In the genomic region with DNA sequence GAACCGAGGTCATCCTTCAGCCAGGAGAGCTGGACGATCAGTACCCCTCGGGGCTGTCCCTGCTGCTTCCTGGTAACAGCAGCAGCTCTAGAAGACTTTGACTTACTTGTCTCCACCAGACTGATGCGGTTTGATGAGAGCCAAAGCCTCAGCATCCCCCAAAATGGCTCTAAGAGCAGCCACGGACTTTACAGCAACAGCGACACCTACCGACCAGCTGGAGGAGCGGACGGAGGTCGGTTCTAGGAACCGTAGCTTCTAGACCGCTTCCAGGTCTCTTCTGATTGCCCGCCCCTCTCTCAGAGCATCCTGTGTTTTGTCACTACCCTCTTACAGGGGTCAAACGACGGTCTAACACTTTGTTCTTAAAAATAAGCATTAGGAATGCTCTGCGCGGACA, we compare ENCODE assay signal across 8 mouse cellular contexts. TPM values are rescaled to one million over a fixed set of nuclear protein-coding genes. Genes with fewer than 3 reads are reported as not detected.
DNase-seq lines count a peak whose midpoint lies in the region; ATAC-seq and TF ChIP-seq lines count a peak whose summit lies in the region.

No protein-coding gene starts in this region.

- H3K27me3 ChIP-seq in E14TG2a.4 (ENCODE audit: insufficient read depth, low read length): peaks cover 13% of the 10 kb centered on the region
- no peaks in the 10 kb centered on the region for H3K27me3 ChIP-seq in embryonic facial prominence, embryonic 15.5 days
- H3K27me3 ChIP-seq in heart, embryonic 13.5 days (replicated peaks): peaks cover 23% of the 10 kb centered on the region

- no peak overlapping the region for H3K4me2 ChIP-seq in embryonic facial prominence, embryonic 15.5 days (replicated peaks)
- H3K4me2 ChIP-seq in heart, embryonic 13.5 days: peak overlapping the region; percentile 46

- no peak for TF ChIP-seq POLR2A in bone marrow, adult 2 months (IDR thresholded peaks at IDR 0.05; ENCODE audit: borderline replicate concordance, control insufficient read depth, low read depth, low read length)

- H3K9ac ChIP-seq in embryonic facial prominence, embryonic 15.5 days: no peak overlapping the region
- H3K9ac ChIP-seq in heart, embryonic 13.5 days: no peak overlapping the region; the same call in 1 of the 2 replicates

- peak; percentile 87 for DNase-seq in kidney, postnatal 10 days
- DNase-seq in lung, postnatal 10 days: peak; percentile 80
- DNase-seq in retina, embryonic 14.5 days (ENCODE audit: low spot score): peak; percentile 95
- DNase-seq in thymus, postnatal 4 days: peak; percentile 91

- 0 out of 2 replicates have a peak, but pooled peaks have one; percentile 15 for ATAC-seq in embryonic facial prominence, embryonic 15.5 days (ENCODE audit: insufficient number of reproducible peaks, low FRiP score, low TSS enrichment, low read depth)
- ATAC-seq in heart, embryonic 13.5 days (ENCODE audit: extremely low read depth, insufficient number of reproducible peaks, low FRiP score, low TSS enrichment): no peak

- H3K27ac ChIP-seq in bone marrow, adult 2 months (ENCODE audit: control insufficient read depth, insufficient read depth, low read depth, low read length, poor library complexity): no peak overlapping the region
- no peak overlapping the region for H3K27ac ChIP-seq in embryonic facial prominence, embryonic 15.5 days (replicated peaks)
- no peak overlapping the region for H3K27ac ChIP-seq in heart, embryonic 13.5 days (replicated peaks)

- no peaks in the 10 kb centered on the region for H3K36me3 ChIP-seq in E14TG2a.4 (ENCODE audit: insufficient read depth, low read length)
- H3K36me3 ChIP-seq in embryonic facial prominence, embryonic 15.5 days: no peaks in the 10 kb centered on the region
- H3K36me3 ChIP-seq in heart, embryonic 13.5 days: no peaks in the 10 kb centered on the region

- TF ChIP-seq CTCF in E14TG2a.4 (conservative IDR thresholded peaks at IDR 0.05; ENCODE audit: low read length): peak; percentile 80
- peak; percentile 95 for TF ChIP-seq CTCF in bone marrow, adult 2 months (IDR thresholded peaks at IDR 0.05; ENCODE audit: control insufficient read depth, insufficient read depth, low read length)

- H3K9me3 ChIP-seq in E14TG2a.4 (ENCODE audit: low read length): no peaks in the 10 kb centered on the region
- H3K9me3 ChIP-seq in embryonic facial prominence, embryonic 15.5 days (replicated peaks): no peaks in the 10 kb centered on the region
- no peaks in the 10 kb centered on the region for H3K9me3 ChIP-seq in heart, embryonic 13.5 days

- no peak overlapping the region for H3K4me3 ChIP-seq in E14TG2a.4 (replicated peaks; ENCODE audit: low read length)
- no peak overlapping the region for H3K4me3 ChIP-seq in bone marrow, adult 2 months (replicated peaks; ENCODE audit: control insufficient read depth, low read depth, low read length)
- H3K4me3 ChIP-seq in embryonic facial prominence, embryonic 15.5 days (replicated peaks): no peak overlapping the region
- no peak overlapping the region for H3K4me3 ChIP-seq in heart, embryonic 13.5 days

- WGBS in bone marrow, adult 2 months: 8% methylated on average over 17 of the region's 17 CpGs
- 7% methylated on average over 17 of the region's 17 CpGs for WGBS in embryonic facial prominence, embryonic 15.5 days
- WGBS in heart, embryonic 13.5 days: 7% methylated on average over 17 of the region's 17 CpGs

- H3K4me1 ChIP-seq in E14TG2a.4 (replicated peaks; ENCODE audit: low read depth, low read length): peaks cover 28% of the 10 kb centered on the region
- peaks cover 1% of the 10 kb centered on the region; the same call in 1 of the 2 replicates for H3K4me1 ChIP-seq in bone marrow, adult 2 months (ENCODE audit: control insufficient read depth, insufficient read depth, low read length)
- no peaks in the 10 kb centered on the region; the same call in 1 of the 2 replicates for H3K4me1 ChIP-seq in embryonic facial prominence, embryonic 15.5 days
- peaks cover 12% of the 10 kb centered on the region for H3K4me1 ChIP-seq in heart, embryonic 13.5 days

RNA-seq across cellular contexts. Expression of a gene that starts 11.5 kb away (rescaled TPM):
- polyA plus RNA-seq in bone marrow, adult 2 months (2011; ENCODE audit: insufficient read depth, insufficient read length, low replicate concordance, missing spikeins): 10.9 and 19.1 TPM in 2 replicates
- polyA plus RNA-seq in embryonic facial prominence, embryonic 15.5 days (2015; fragmentation: Nextera tagmentation; extraction: Ambion mirVana): 29.6 and 30.2 TPM in 2 replicates
- polyA plus RNA-seq in heart, embryonic 13.5 days (2015; fragmentation: Nextera tagmentation; extraction: Ambion mirVana): 15.3 and 15.8 TPM in 2 replicates

RNA-seq across cellular contexts. Expression of a gene that starts 32.5 kb away (rescaled TPM):
- polyA plus RNA-seq in bone marrow, adult 2 months (2011; ENCODE audit: insufficient read depth, insufficient read length, low replicate concordance, missing spikeins): 27.7 and 30.7 TPM in 2 replicates
- polyA plus RNA-seq in embryonic facial prominence, embryonic 15.5 days (2015; fragmentation: Nextera tagmentation; extraction: Ambion mirVana): 23.6 and 25.9 TPM in 2 replicates
- polyA plus RNA-seq in heart, embryonic 13.5 days (2015; fragmentation: Nextera tagmentation; extraction: Ambion mirVana): 12.8 and 13.2 TPM in 2 replicates

RNA-seq across cellular contexts. Expression of a gene that starts 35.4 kb away (rescaled TPM):
- not detected in 2 replicates for polyA plus RNA-seq in bone marrow, adult 2 months (2011; ENCODE audit: insufficient read depth, insufficient read length, low replicate concordance, missing spikeins)
- 0.07 TPM in 1 of 2 replicates, not detected in the other for polyA plus RNA-seq in embryonic facial prominence, embryonic 15.5 days (2015; fragmentation: Nextera tagmentation; extraction: Ambion mirVana)
- 0.05 TPM in 1 of 2 replicates, not detected in the other for polyA plus RNA-seq in heart, embryonic 13.5 days (2015; fragmentation: Nextera tagmentation; extraction: Ambion mirVana)

RNA-seq across cellular contexts. Expression of a gene that starts 37.9 kb away (rescaled TPM):
- polyA plus RNA-seq in bone marrow, adult 2 months (2011; ENCODE audit: insufficient read depth, insufficient read length, low replicate concordance, missing spikeins): 0.43 and 3.0 TPM in 2 replicates
- 17.4 and 18.8 TPM in 2 replicates for polyA plus RNA-seq in embryonic facial prominence, embryonic 15.5 days (2015; fragmentation: Nextera tagmentation; extraction: Ambion mirVana)
- 8.7 and 8.9 TPM in 2 replicates for polyA plus RNA-seq in heart, embryonic 13.5 days (2015; fragmentation: Nextera tagmentation; extraction: Ambion mirVana)
